Mouse (Mus musculus) embryonic fibroblast, embryonic 13.5 days (primary cell): ENCODE data around the gene H2-DMb1.

Experiments
- CTCF ChIP-seq: IDR thresholded peaks from 2 replicates; pipeline ENCODE4 v1.5.1; 2011; ENCODE audit warnings: mild to moderate bottlenecking, control low read depth, low read length, moderate library complexity, borderline replicate concordance; ENCODE audit not compliant: insufficient read depth
- POLR2A ChIP-seq: IDR thresholded peaks from 2 replicates; pipeline ENCODE4 v1.6.1; 2011; ENCODE audit warnings: low read depth, mild to moderate bottlenecking, control low read depth, low read length, moderate library complexity

GRCm38 (mm10) chr17:34179019-34179418, 26.1 kb downstream of the H2-DMb1 start:
- no peak for TF ChIP-seq CTCF
- no peak for TF ChIP-seq POLR2A
